Mouse (Mus musculus) adipose tissue, adult 10 weeks (tissue): ENCODE results near the gene Gm5849. TPM values are rescaled to one million over a fixed set of nuclear protein-coding genes. Genes with fewer than 3 reads are reported as not detected.

Experiments
- polyA plus RNA-seq: library from polyadenylated mRNA; stranded (reverse); fragments of 350-450 nt; fragmentation: Illumina TruSeq; extraction: RNeasy Lipid Tissue Mini Kit (QIAGEN cat#74804); gene quantifications from one replicate; pipeline ENCODE4 v1.2.3, GENCODE M21; 2014; ENCODE audit warnings: low read depth, low replicate concordance

Gene Gm5849
- polyA plus RNA-seq: not detected

GRCm38 (mm10) chr3:90777776-90778175, at the start of gene Gm5849:
Gene Gm5849 (minus strand): TSS chr3:90777876.

GRCm38 (mm10) chr3:90726606-90727005, 51.1 kb downstream of the Gm5849 start, which contains the start of gene Pglyrp4:
Gene Pglyrp4 (plus strand): TSS chr3:90726906.

Other genes starting within 250 kb of the Gm5849 start
- 139 TPM for gene S100a16, start 240.6 kb downstream of the Gm5849 start, polyA plus RNA-seq
- gene S100a3, start 217.3 kb downstream of the Gm5849 start, polyA plus RNA-seq: not detected
- not detected for gene S100a2, start 187.6 kb downstream of the Gm5849 start, polyA plus RNA-seq
- gene Gm42674, start 176.0 kb downstream of the Gm5849 start, polyA plus RNA-seq: not detected
- 80.2 TPM for gene S100a4, start 174.1 kb downstream of the Gm5849 start, polyA plus RNA-seq
- gene S100a5, start 169.4 kb downstream of the Gm5849 start, polyA plus RNA-seq: not detected
- 241 TPM for gene S100a6, start 165.0 kb downstream of the Gm5849 start, polyA plus RNA-seq
- gene S100a7a, start 123.9 kb downstream of the Gm5849 start, polyA plus RNA-seq: 0.73 TPM
- 2.7 TPM for gene S100a8, start 108.9 kb downstream of the Gm5849 start, polyA plus RNA-seq
- 2.7 TPM for gene S100a9, start 82.2 kb downstream of the Gm5849 start, polyA plus RNA-seq
- gene Pglyrp4, start 51.0 kb downstream of the Gm5849 start, polyA plus RNA-seq: 0.48 TPM